Mouse (Mus musculus): ENCODE results near the gene Gpr183.

The Gpr183 gene

GRCm38 (mm10) chr14:121987287-121987686, 22.3 kb upstream of the Gpr183 start:
- no peak for DNase-seq (ENCODE audit: low spot score)

- no peak for DNase-seq (ENCODE audit: low spot score)
Measured at GRCm38 (mm10) chr14:121986028-121986427, 21.0 kb upstream of the Gpr183 start.

GRCm38 (mm10) chr14:121985477-121985876, 20.5 kb upstream of the Gpr183 start:
- DNase-seq (ENCODE audit: low spot score): no peak

- no peak for DNase-seq (ENCODE audit: low spot score)
Measured at GRCm38 (mm10) chr14:121983009-121983933, 18.3 kb upstream of the Gpr183 start.

GRCm38 (mm10) chr14:121981531-121981930, 16.5 kb upstream of the Gpr183 start:
- DNase-seq (ENCODE audit: low spot score): no peak

- DNase-seq (ENCODE audit: low spot score): no peak
Measured at GRCm38 (mm10) chr14:121973114-121973513, 8.1 kb upstream of the Gpr183 start.

GRCm38 (mm10) chr14:121970402-121970801, 5.4 kb upstream of the Gpr183 start:
- DNase-seq (ENCODE audit: low spot score): no peak

- DNase-seq (ENCODE audit: low spot score): no peak
Measured at GRCm38 (mm10) chr14:121967095-121967494, 2.1 kb upstream of the Gpr183 start.

- DNase-seq (ENCODE audit: low spot score): no peak
Measured at GRCm38 (mm10) chr14:121965461-121965860, 466 bp upstream of the Gpr183 start.

- no peak for DNase-seq (ENCODE audit: low spot score)
Measured at GRCm38 (mm10) chr14:121963942-121964335, 1.1 kb downstream of the Gpr183 start.

- no peak for DNase-seq (ENCODE audit: low spot score)
Measured at GRCm38 (mm10) chr14:121963251-121963941, 1.6 kb downstream of the Gpr183 start.

GRCm38 (mm10) chr14:121962128-121962890, 2.7 kb downstream of the Gpr183 start:
- DNase-seq (ENCODE audit: low spot score): no peak

GRCm38 (mm10) chr14:121961496-121962127, 3.4 kb downstream of the Gpr183 start:
- no peak for DNase-seq (ENCODE audit: low spot score)

GRCm38 (mm10) chr14:121960997-121961396, 4.0 kb downstream of the Gpr183 start:
- no peak for DNase-seq (ENCODE audit: low spot score)

GRCm38 (mm10) chr14:121960531-121960930, 4.5 kb downstream of the Gpr183 start:
- DNase-seq (ENCODE audit: low spot score): no peak

GRCm38 (mm10) chr14:121960031-121960430, 5.0 kb downstream of the Gpr183 start:
- no peak for DNase-seq (ENCODE audit: low spot score)

GRCm38 (mm10) chr14:121959538-121959980, 5.4 kb downstream of the Gpr183 start:
- no peak for DNase-seq (ENCODE audit: low spot score)

- DNase-seq (ENCODE audit: low spot score): no peak
Measured at GRCm38 (mm10) chr14:121958751-121959537, 6.1 kb downstream of the Gpr183 start.

GRCm38 (mm10) chr14:121958041-121958750, 6.8 kb downstream of the Gpr183 start:
- DNase-seq (ENCODE audit: low spot score): no peak

- no peak for DNase-seq (ENCODE audit: low spot score)
Measured at GRCm38 (mm10) chr14:121957176-121957871, 7.7 kb downstream of the Gpr183 start.
